Mouse (Mus musculus) heart, embryonic 14.5 days (tissue): Measurements from ENCODE around the gene 2210010C04Rik. TPM values are rescaled to one million over a fixed set of nuclear protein-coding genes. Genes with fewer than 3 reads are reported as not detected.

Experiments used
- ATAC-seq: fragments of 200-750 bp; cut with Nextera tagmentation; 2 replicates; pipeline ENCODE4 v1.8.0; 2017; ENCODE audit warnings: low read depth, moderate TSS enrichment; ENCODE audit not compliant: insufficient number of reproducible peaks, insufficient read depth, low FRiP score
- H3K27ac ChIP-seq, 2 experiments: fragments of 200-500 bp in 1 of 2; fragments of 300-500 bp in 1 of 2; sonication (generic) in 1 of 2; replicated peaks in 1 of 2; 2 replicates each; pipeline ENCODE4 v1.5.1; 2012 to 2014; ENCODE audit warnings: low read depth in 2 of 2, low read length in 2 of 2, control low read depth in 1 of 2, mild to moderate bottlenecking in 1 of 2, mixed read lengths in 1 of 2; ENCODE audit not compliant: control insufficient read depth in 1 of 2, insufficient read depth in 1 of 2
- H3K27me3 ChIP-seq: fragments of 300-500 bp; sonication (generic); 2 replicates; pipeline ENCODE4 v1.6.1; 2014; ENCODE audit warnings: mild to moderate bottlenecking, low read length, control low read depth; ENCODE audit not compliant: control insufficient read depth, insufficient read depth
- H3K36me3 ChIP-seq: fragments of 300-500 bp; sonication (generic); 2 replicates; pipeline ENCODE4 v1.6.1; 2014; ENCODE audit warnings: mild to moderate bottlenecking, control low read depth, low read length, mixed read lengths; ENCODE audit not compliant: control insufficient read depth, insufficient read depth
- H3K4me1 ChIP-seq, 2 experiments: fragments of 200-500 bp in 1 of 2; fragments of 300-500 bp in 1 of 2; sonication (generic) in 1 of 2; 2 replicates each; pipeline ENCODE4 v1.6.1; 2012 to 2014; ENCODE audit warnings: low read length in 2 of 2, control low read depth in 1 of 2, mixed read lengths in 1 of 2; ENCODE audit not compliant: control insufficient read depth in 2 of 2, insufficient read depth in 2 of 2
- H3K4me2 ChIP-seq: fragments of 300-500 bp; sonication (generic); 2 replicates; pipeline ENCODE4 v1.6.1; 2014; ENCODE audit warnings: mild to moderate bottlenecking, low read length
- H3K4me3 ChIP-seq, 2 experiments: fragments of 200-500 bp in 1 of 2; fragments of 300-500 bp in 1 of 2; sonication (generic) in 1 of 2; 2 replicates each; pipeline ENCODE4 v1.5.1; 2012 to 2014; ENCODE audit warnings: low read length in 2 of 2, mild to moderate bottlenecking in 2 of 2, control low read depth in 1 of 2, low read depth in 1 of 2, moderate library complexity in 1 of 2; ENCODE audit not compliant: control insufficient read depth in 1 of 2, insufficient read depth in 1 of 2
- H3K9ac ChIP-seq: fragments of 300-500 bp; sonication (generic); 2 replicates; pipeline ENCODE4 v1.6.1; 2014; ENCODE audit warnings: mild to moderate bottlenecking, low read length
- H3K9me3 ChIP-seq: fragments of 300-500 bp; sonication (generic); 2 replicates; pipeline ENCODE4 v1.6.1; 2016; ENCODE audit warnings: low read length, control low read depth; ENCODE audit not compliant: control insufficient read depth
- WGBS: fragments of 180-500 bp; shearing (Covaris S2); extraction: QIAGEN DNeasy Blood & Tissue Kit; methylation state at CpG from one replicate; pipeline ENCODE4 v1.1.7; 2014; 5-methylcytosine and 5-hydroxymethylcytosine counted together
- polyA plus RNA-seq: library from polyadenylated mRNA; unstranded; fragments of >200 nt; fragmentation: Nextera tagmentation; extraction: Ambion mirVana; gene quantifications from 2 replicates; pipeline ENCODE4 v1.2.1, GENCODE M21; 2014

Gene 2210010C04Rik
- not detected in 2 replicates for polyA plus RNA-seq

GRCm38 (mm10) chr6:41035409-41035808, at the start of gene 2210010C04Rik:
TSS of gene 2210010C04Rik (minus strand) at chr6:41035509.
- ATAC-seq: no peak
- Histone ChIP-seq H3K27me3 (no peaks in the 10 kb centered on the region), H3K4me1 (no peaks in the 10 kb centered on the region)

GRCm38 (mm10) chr6:41080121-41080520, 44.8 kb upstream of the 2210010C04Rik start:
- no peak for ATAC-seq
- H3K4me1 ChIP-seq: no peaks in the 10 kb centered on the region
- H3K27ac ChIP-seq: no peak overlapping the region
- H3K9ac ChIP-seq: no peak overlapping the region
- no peaks in the 10 kb centered on the region for H3K9me3 ChIP-seq
- H3K27me3 ChIP-seq: no peaks in the 10 kb centered on the region
- no peaks in the 10 kb centered on the region for H3K36me3 ChIP-seq
- no peak overlapping the region for H3K4me3 ChIP-seq
- H3K4me2 ChIP-seq: no peak overlapping the region

More at GRCm38 (mm10) chr6:41035409-41035808, at the start of gene 2210010C04Rik:
- Histone ChIP-seq H3K4me2 (no peak within 1 kb of the TSS), H3K9ac (no peak within 1 kb of the TSS), H3K9me3 (no peaks in the 10 kb centered on the region), H3K4me3 (no peak within 1 kb of the TSS), H3K27ac (no peak within 1 kb of the TSS), H3K36me3 (no peaks in the 10 kb centered on the region)

GRCm38 (mm10) chr6:41078539-41079303, 43.4 kb upstream of the 2210010C04Rik start:
- Histone ChIP-seq H3K36me3 (no peaks in the 10 kb centered on the region), H3K27ac (no peak overlapping the region), H3K9me3 (no peaks in the 10 kb centered on the region), H3K4me1 (no peaks in the 10 kb centered on the region), H3K27me3 (no peaks in the 10 kb centered on the region), H3K9ac (no peak overlapping the region), H3K4me2 (no peak overlapping the region), H3K4me3 (no peak overlapping the region)
- 65% methylated on average over 3 of the region's 3 CpGs for WGBS
- ATAC-seq: no peak

GRCm38 (mm10) chr6:41075753-41076152, 40.4 kb upstream of the 2210010C04Rik start:
- no peaks in the 10 kb centered on the region for H3K4me1 ChIP-seq
- H3K27ac ChIP-seq: no peak overlapping the region
- ATAC-seq: no peak
- no peaks in the 10 kb centered on the region for H3K9me3 ChIP-seq
- no peaks in the 10 kb centered on the region for H3K27me3 ChIP-seq
- 65% methylated on average over 2 of the region's 2 CpGs for WGBS
- no peak overlapping the region for H3K4me2 ChIP-seq
- H3K4me3 ChIP-seq: no peak overlapping the region
- H3K9ac ChIP-seq: no peak overlapping the region
- no peaks in the 10 kb centered on the region for H3K36me3 ChIP-seq

GRCm38 (mm10) chr6:41063332-41063731, 28.0 kb upstream of the 2210010C04Rik start:
- H3K9me3 ChIP-seq: no peaks in the 10 kb centered on the region
- H3K9ac ChIP-seq: no peak overlapping the region
- H3K4me2 ChIP-seq: no peak overlapping the region
- no peak for ATAC-seq
- H3K4me1 ChIP-seq: no peaks in the 10 kb centered on the region
- H3K27ac ChIP-seq: no peak overlapping the region
- no peak overlapping the region for H3K4me3 ChIP-seq
- WGBS: 82% methylated on average over 6 of the region's 6 CpGs
- no peaks in the 10 kb centered on the region for H3K27me3 ChIP-seq
- no peaks in the 10 kb centered on the region for H3K36me3 ChIP-seq

- Histone ChIP-seq H3K4me3 (no peak overlapping the region), H3K9ac (no peak overlapping the region), H3K9me3 (no peaks in the 10 kb centered on the region), H3K27me3 (no peaks in the 10 kb centered on the region), H3K4me1 (peaks cover 0 to 4% of the 10 kb centered on the region in 2 experiments; a peak in 1 of 4 replicates), H3K36me3 (no peaks in the 10 kb centered on the region), H3K27ac (no peak overlapping the region), H3K4me2 (no peak overlapping the region)
- WGBS: 58% methylated on average over 3 of the region's 3 CpGs
- ATAC-seq: no peak
Measured at GRCm38 (mm10) chr6:41062746-41063145, 27.4 kb upstream of the 2210010C04Rik start.

- no peak for ATAC-seq
- H3K27me3 ChIP-seq: no peaks in the 10 kb centered on the region
- no peak overlapping the region for H3K27ac ChIP-seq
- peaks cover 2 to 7% of the 10 kb centered on the region in 2 experiments; a peak in 2 of 4 replicates for H3K4me1 ChIP-seq
- no peak overlapping the region for H3K4me3 ChIP-seq
- no peak overlapping the region for H3K9ac ChIP-seq
- WGBS: 72% methylated on average over 2 of the region's 2 CpGs
- no peaks in the 10 kb centered on the region for H3K9me3 ChIP-seq
- no peaks in the 10 kb centered on the region for H3K36me3 ChIP-seq
- H3K4me2 ChIP-seq: no peak overlapping the region
Measured at GRCm38 (mm10) chr6:41062081-41062480, 26.8 kb upstream of the 2210010C04Rik start.

GRCm38 (mm10) chr6:41061085-41061484, 25.8 kb upstream of the 2210010C04Rik start:
- no peaks in the 10 kb centered on the region for H3K36me3 ChIP-seq
- no peak overlapping the region for H3K9ac ChIP-seq
- no peaks in the 10 kb centered on the region for H3K9me3 ChIP-seq
- H3K4me3 ChIP-seq: no peak overlapping the region
- WGBS: 62% methylated on average over 5 of the region's 5 CpGs
- H3K4me2 ChIP-seq: no peak overlapping the region
- no peak overlapping the region for H3K27ac ChIP-seq
- ATAC-seq: no peak
- H3K4me1 ChIP-seq: peaks cover 2 to 7% of the 10 kb centered on the region in 2 experiments; a peak in 2 of 4 replicates
- no peaks in the 10 kb centered on the region for H3K27me3 ChIP-seq
